Mouse (Mus musculus) cerebellum, adult 9-10 months (tissue): ENCODE measurements at regions not wholly inside any gene's neighbourhood (a gene's known extent, or its start where the extent isn't known, plus 50 kb on each side); places are given as distances from the start of the nearest gene placed in this dataset.

Source experiments
- DNase-seq: peaks from one replicate; pipeline ENCODE4 v3.0.0; 2022

DNA sequence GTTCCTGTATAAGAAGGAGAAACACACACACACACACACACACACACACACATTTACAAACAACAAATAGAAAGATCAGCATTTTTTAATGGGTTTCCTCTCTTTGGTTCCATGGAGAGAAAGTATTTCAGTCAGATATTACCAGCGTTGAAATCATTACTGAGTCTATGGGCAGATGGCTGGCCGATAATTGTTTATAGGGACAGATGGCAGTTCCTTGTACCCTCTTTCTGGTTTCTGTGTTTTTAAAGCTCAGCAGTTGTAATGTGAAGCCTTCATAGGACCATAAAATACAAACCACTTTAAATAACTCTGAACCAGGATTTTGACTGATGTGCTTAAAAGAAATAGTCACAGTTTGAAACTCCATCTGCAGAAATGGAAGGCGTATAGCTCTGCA, 487.5 kb upstream of the Cypt14 start:
- peak; percentile 10 for DNase-seq

DNA sequence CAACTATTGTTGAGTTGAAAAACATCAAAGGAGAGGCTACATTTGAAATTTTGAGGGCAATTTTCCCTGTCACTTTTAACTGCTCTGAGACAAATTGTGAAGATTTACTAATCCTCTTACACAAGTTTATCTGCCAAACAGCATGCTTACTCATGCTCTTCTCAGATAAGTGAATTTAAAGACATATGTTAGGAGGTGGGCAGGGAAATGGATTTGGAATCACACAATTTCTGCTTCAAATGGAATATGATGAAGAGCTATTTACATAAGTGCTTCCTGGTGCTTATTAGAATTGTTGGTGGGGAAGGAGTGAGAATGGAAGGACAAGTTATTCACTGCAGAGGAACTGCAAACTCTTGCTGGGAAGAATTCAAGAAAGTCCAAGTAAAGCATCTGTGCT, 473.2 kb upstream of the Cypt14 start:
- DNase-seq = no peak
